Mouse (Mus musculus): Measurements from ENCODE around the gene Gpr132. TPM values are rescaled to one million over a fixed set of nuclear protein-coding genes. Genes with fewer than 3 reads are reported as not detected.

The Gpr132 gene
- total RNA-seq, 2 experiments from 2014 or later = 0.18 TPM; not detected in 1

GRCm38 (mm10) chr12:112898351-112898750, 30.3 kb upstream of the Gpr132 start:
- DNase-seq (ENCODE audit: extremely low spot score in 1 of 2, low spot score in 2 of 2) = no peak
- intact Hi-C loops (cut with DNase I) = no loop called here
- TF ChIP-seq CTCF (IDR thresholded peaks at IDR 0.05) = no peak
- Histone ChIP-seq H3K27ac (no peak overlapping the region; the same call in 1 of the 2 replicates), H3K4me3 (no peak overlapping the region)

GRCm38 (mm10) chr12:112897522-112898212, 29.6 kb upstream of the Gpr132 start:
- no peak overlapping the region for H3K4me3 ChIP-seq
- intact Hi-C loops (cut with DNase I) = no loop called here
- no peak for DNase-seq (ENCODE audit: extremely low spot score in 1 of 2, low spot score in 2 of 2)
- TF ChIP-seq CTCF (IDR thresholded peaks at IDR 0.05) = no peak
- H3K27ac ChIP-seq = peak overlapping the region; percentile 33; the same call in 1 of the 2 replicates

GRCm38 (mm10) chr12:112894969-112895368, 26.9 kb upstream of the Gpr132 start:
- H3K27ac ChIP-seq = peak overlapping the region; percentile 60
- no peak overlapping the region for H3K4me3 ChIP-seq
- intact Hi-C loops (cut with DNase I) = no loop called here
- no peak for DNase-seq (ENCODE audit: extremely low spot score in 1 of 2, low spot score in 2 of 2)
- TF ChIP-seq CTCF (IDR thresholded peaks at IDR 0.05) = no peak

GRCm38 (mm10) chr12:112894303-112894884, 26.4 kb upstream of the Gpr132 start:
- no peak overlapping the region for H3K4me3 ChIP-seq
- DNase-seq (ENCODE audit: extremely low spot score in 1 of 2, low spot score in 2 of 2) = no peak
- no peak for TF ChIP-seq CTCF (IDR thresholded peaks at IDR 0.05)
- H3K27ac ChIP-seq = peak overlapping the region; percentile 20; the same call in 1 of the 2 replicates
- intact Hi-C loops (cut with DNase I) = no loop called here

- Histone ChIP-seq H3K4me3 (no peak overlapping the region), H3K27ac (no peak overlapping the region)
- TF ChIP-seq CTCF (IDR thresholded peaks at IDR 0.05) = no peak
- DNase-seq (ENCODE audit: extremely low spot score in 1 of 2, low spot score in 2 of 2) = no peak
- intact Hi-C loops (cut with DNase I) = no loop called here
Observed at GRCm38 (mm10) chr12:112885465-112885864, 17.4 kb upstream of the Gpr132 start.

- no peak for TF ChIP-seq CTCF (IDR thresholded peaks at IDR 0.05)
- H3K4me3 ChIP-seq = no peak overlapping the region
- no peak overlapping the region for H3K27ac ChIP-seq
- intact Hi-C loops (cut with DNase I) = no loop called here
- DNase-seq (ENCODE audit: extremely low spot score in 1 of 2, low spot score in 2 of 2) = peak in 1 of 2 experiments; percentile 11
Observed at GRCm38 (mm10) chr12:112881301-112881815, 13.3 kb upstream of the Gpr132 start.

GRCm38 (mm10) chr12:112880661-112881060, 12.6 kb upstream of the Gpr132 start:
- Histone ChIP-seq H3K4me3 (no peak overlapping the region), H3K27ac (no peak overlapping the region)
- TF ChIP-seq CTCF (IDR thresholded peaks at IDR 0.05) = no peak
- DNase-seq (ENCODE audit: extremely low spot score in 1 of 2, low spot score in 2 of 2) = no peak
- intact Hi-C loops (cut with DNase I) = no loop called here

GRCm38 (mm10) chr12:112879731-112880130, 11.7 kb upstream of the Gpr132 start:
- TF ChIP-seq CTCF (IDR thresholded peaks at IDR 0.05) = no peak
- no peak for DNase-seq (ENCODE audit: extremely low spot score in 1 of 2, low spot score in 2 of 2)
- intact Hi-C loops (cut with DNase I) = loop anchor here (5.0 kb wide), 2 partner anchors 48 to 78 kb away; partner anchors contain the start of gene Jag2
- Histone ChIP-seq H3K27ac (no peak overlapping the region), H3K4me3 (no peak overlapping the region)

GRCm38 (mm10) chr12:112877607-112878020, 9.6 kb upstream of the Gpr132 start:
- DNase-seq (ENCODE audit: extremely low spot score in 1 of 2, low spot score in 2 of 2) = peak in 1 of 2 experiments; percentile 7
- intact Hi-C loops (cut with DNase I) = loop anchor here (5.0 kb wide), 2 partner anchors 50 to 80 kb away; partner anchors contain the start of gene Jag2
- TF ChIP-seq CTCF (IDR thresholded peaks at IDR 0.05) = no peak
- Histone ChIP-seq H3K27ac (no peak overlapping the region), H3K4me3 (no peak overlapping the region)

- intact Hi-C loops (cut with DNase I) = loop anchor here (5.0 kb wide), 2 partner anchors 50 to 80 kb away; partner anchors contain the start of gene Jag2
- no peak for TF ChIP-seq CTCF (IDR thresholded peaks at IDR 0.05)
- peak in 1 of 2 experiments; percentile 7 for DNase-seq (ENCODE audit: extremely low spot score in 1 of 2, low spot score in 2 of 2)
- Histone ChIP-seq H3K27ac (no peak overlapping the region), H3K4me3 (no peak overlapping the region)
Observed at GRCm38 (mm10) chr12:112877073-112877576, 9.1 kb upstream of the Gpr132 start.

- intact Hi-C loops (cut with DNase I) = loop anchor here (5.0 kb wide), 2 partner anchors 51 to 81 kb away; partner anchors contain the start of gene Jag2
- peak overlapping the region; percentile 12 for H3K27ac ChIP-seq
- DNase-seq (ENCODE audit: extremely low spot score in 1 of 2, low spot score in 2 of 2) = peak; percentile 35 to 47
- peak overlapping the region; percentile 21 for H3K4me3 ChIP-seq
- no peak for TF ChIP-seq CTCF (IDR thresholded peaks at IDR 0.05)
Observed at GRCm38 (mm10) chr12:112876332-112877072, 8.5 kb upstream of the Gpr132 start.
